In the genomic region with DNA sequence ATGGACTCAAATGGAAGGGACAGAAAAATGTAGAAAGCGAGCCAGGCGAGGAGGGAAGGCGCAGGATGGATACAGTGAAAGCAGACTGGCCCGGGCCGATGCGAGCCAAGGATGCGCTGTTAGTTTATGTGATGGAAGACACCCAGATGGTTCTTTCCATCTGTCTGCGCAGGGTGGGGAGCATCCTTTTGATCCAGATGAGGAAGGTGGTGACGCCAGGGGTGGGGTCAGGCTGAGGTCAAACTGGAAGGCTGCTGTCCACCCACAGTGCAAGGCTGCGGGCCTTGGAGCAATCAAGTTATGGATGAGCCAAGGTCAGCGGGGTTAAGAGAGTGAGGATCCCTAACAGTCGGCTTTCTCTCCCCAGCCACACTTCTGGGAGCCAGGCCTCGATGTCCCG, we compare ENCODE assay signal across 12 mouse cellular contexts. TPM values are rescaled to one million over a fixed set of nuclear protein-coding genes. Genes with fewer than 3 reads are reported as not detected.
DNase-seq lines count a peak whose midpoint lies in the region; ATAC-seq and TF ChIP-seq lines count a peak whose summit lies in the region.
"Had no signal": no experiment of that assay in that cellular context is flagged by ENCODE, and none has a peak within 500 bp of the region (broad histone marks: within the 10 kb centered on the region; RNA-seq: fewer than 3 reads in every experiment).

No protein-coding gene starts in this region.

- no peak overlapping the region for H3K4me2 ChIP-seq in intestine, embryonic 14.5 days (ENCODE audit: low read length)
- H3K4me2 ChIP-seq in intestine, postnatal 0 days (replicated peaks; ENCODE audit: low read depth), result no peak overlapping the region
- H3K4me2 ChIP-seq in CH12.LX (ENCODE audit: insufficient read depth, low read depth, poor library complexity, severe bottlenecking), result 0 out of 2 replicates have a peak overlapping the region, but pooled peaks have one; percentile 2
- H3K4me2 ChIP-seq in liver, embryonic 12.5 days, result no peak overlapping the region
- H3K4me2 ChIP-seq: limb, embryonic 13.5 days had no signal

- 0 out of 2 replicates have a peak, but pooled peaks have one; percentile 25 for ATAC-seq in intestine, embryonic 14.5 days (replicated peaks; ENCODE audit: low FRiP score, low TSS enrichment, low read depth)
- ATAC-seq in intestine, postnatal 0 days, result no peak
- no peak for ATAC-seq in liver, embryonic 12.5 days

- 35% methylated on average over 14 of the region's 14 CpGs for WGBS in intestine, embryonic 14.5 days
- WGBS in intestine, postnatal 0 days, result 61% methylated on average over 14 of the region's 14 CpGs
- 67% methylated on average over 14 of the region's 14 CpGs for WGBS in liver, embryonic 12.5 days (ENCODE audit: insufficient replicate concordance)

- no peaks in the 10 kb centered on the region for H3K79me2 ChIP-seq in CH12.LX (replicated peaks; ENCODE audit: control insufficient read depth, extremely low read depth, insufficient read depth, poor library complexity, severe bottlenecking)

- H3K4me1 ChIP-seq in intestine, embryonic 14.5 days (replicated peaks; ENCODE audit: control insufficient read depth, insufficient read depth, low read length), result 0 out of 2 replicates have a peak, but pooled peaks cover 6% of the 10 kb centered on the region
- H3K4me1 ChIP-seq in intestine, postnatal 0 days (replicated peaks; ENCODE audit: control insufficient read depth, insufficient read depth, low read length), result no peaks in the 10 kb centered on the region
- H3K4me1 ChIP-seq in CH12.LX (ENCODE audit: control insufficient read depth in 1 of 2, insufficient read depth in 2 of 2), result peaks cover 32 to 74% of the 10 kb centered on the region in 2 experiments
- 0 out of 2 replicates have a peak, but pooled peaks cover 3% of the 10 kb centered on the region for H3K4me1 ChIP-seq in liver, embryonic 12.5 days

- no peak for TF ChIP-seq CTCF in intestine, postnatal 0 days (IDR thresholded peaks at IDR 0.05; ENCODE audit: low read depth)
- no peak for TF ChIP-seq CTCF in CH12.LX (conservative IDR thresholded peaks at IDR 0.05 in 1 of 2, IDR thresholded peaks at IDR 0.05 in 1 of 2; ENCODE audit: low read depth in 2 of 2, low read length in 2 of 2)

- H3K9ac ChIP-seq in intestine, embryonic 14.5 days (ENCODE audit: low read length), result no peak overlapping the region
- no peak overlapping the region for H3K9ac ChIP-seq in intestine, postnatal 0 days (ENCODE audit: low read depth, low read length)
- H3K9ac ChIP-seq in CH12.LX (ENCODE audit: insufficient read depth, low read depth), result no peak overlapping the region
- no peak overlapping the region for H3K9ac ChIP-seq in liver, embryonic 12.5 days

- DNase-seq in intestine, embryonic 14.5 days (ENCODE audit: low spot score), result no peak
- DNase-seq in CH12.LX (ENCODE audit: extremely low read depth), result no peak
- peak; percentile 27 for DNase-seq in embryo, embryonic 11 days
- peak; percentile 47 for DNase-seq in lung, postnatal 25 days (ENCODE audit: low spot score)
- no peak for DNase-seq in left cerebral cortex, adult 8-10 months (ENCODE audit: low spot score in 2 of 2)
- no peak for DNase-seq in right cerebral cortex, postnatal 4 days
- DNase-seq: cerebellum, adult 8-10 months; thymus, postnatal 4 days had no signal

- no peaks in the 10 kb centered on the region for H3K36me3 ChIP-seq in intestine, embryonic 14.5 days (ENCODE audit: control insufficient read depth, insufficient read depth, low read length)
- no peaks in the 10 kb centered on the region for H3K36me3 ChIP-seq in intestine, postnatal 0 days (ENCODE audit: control insufficient read depth, insufficient read depth)
- no peaks in the 10 kb centered on the region for H3K36me3 ChIP-seq in CH12.LX (replicated peaks in 1 of 2; ENCODE audit: control insufficient read depth in 1 of 2, insufficient read depth in 1 of 2, low read length in 1 of 2)
- H3K36me3 ChIP-seq in liver, embryonic 12.5 days, result no peaks in the 10 kb centered on the region
- H3K36me3 ChIP-seq: limb, embryonic 13.5 days had no signal

- H3K27ac ChIP-seq in intestine, embryonic 14.5 days (ENCODE audit: low read depth), result no peak overlapping the region
- H3K27ac ChIP-seq in intestine, postnatal 0 days (ENCODE audit: low read depth, low read length), result no peak overlapping the region
- no peak overlapping the region for H3K27ac ChIP-seq in CH12.LX (ENCODE audit: insufficient read depth, low read depth)
- H3K27ac ChIP-seq in liver, embryonic 12.5 days, result no peak overlapping the region
- H3K27ac ChIP-seq: limb, embryonic 13.5 days; macrophage had no signal

- TF ChIP-seq EP300 in CH12.LX (IDR thresholded peaks at IDR 0.05; ENCODE audit: low read length), result no peak

- TF ChIP-seq RAD21 in CH12.LX (IDR thresholded peaks at IDR 0.05; ENCODE audit: low read depth, low read length), result no peak

- in situ Hi-C loops in CH12.LX (cut with MboI; ENCODE audit: low pct_ligation_motif_present, low pct_unique_long_range_greater_than_20kb, low sequenced_read_pairs), result loop anchor here (10.0 kb wide), 1 partner anchor 222 kb away; no protein-coding TSS in a partner anchor

- no peaks in the 10 kb centered on the region for H3K27me3 ChIP-seq in intestine, embryonic 14.5 days (replicated peaks; ENCODE audit: control insufficient read depth, insufficient read depth, low read length)
- H3K27me3 ChIP-seq in intestine, postnatal 0 days (replicated peaks; ENCODE audit: control insufficient read depth, insufficient read depth, low read length), result no peaks in the 10 kb centered on the region
- H3K27me3 ChIP-seq in CH12.LX (replicated peaks), result no peaks in the 10 kb centered on the region
- peaks cover 24% of the 10 kb centered on the region; the same call in 1 of the 2 replicates for H3K27me3 ChIP-seq in liver, embryonic 12.5 days (replicated peaks)
- H3K27me3 ChIP-seq: limb, embryonic 13.5 days had no signal

- no peak overlapping the region for H3K4me3 ChIP-seq in intestine, embryonic 14.5 days (ENCODE audit: low read depth, low read length)
- H3K4me3 ChIP-seq in intestine, postnatal 0 days (ENCODE audit: low read depth, low read length), result no peak overlapping the region
- H3K4me3 ChIP-seq in CH12.LX (replicated peaks in 1 of 3; ENCODE audit: low read depth in 2 of 3, low read length in 2 of 3, poor library complexity in 1 of 3), result no peak overlapping the region
- H3K4me3 ChIP-seq in liver, embryonic 12.5 days, result no peak overlapping the region
- H3K4me3 ChIP-seq: limb, embryonic 13.5 days had no signal

- dilution Hi-C loops in CH12.LX (cut with MboI; ENCODE audit: extremely low pct_ligation_motif_present, extremely low pct_unique_long_range_greater_than_20kb, low sequenced_read_pairs), result no loop called here

- H3K9me3 ChIP-seq in intestine, embryonic 14.5 days (ENCODE audit: control insufficient read depth, low read length), result no peaks in the 10 kb centered on the region
- H3K9me3 ChIP-seq in intestine, postnatal 0 days (ENCODE audit: control insufficient read depth), result no peaks in the 10 kb centered on the region
- no peaks in the 10 kb centered on the region for H3K9me3 ChIP-seq in CH12.LX (replicated peaks; ENCODE audit: low read length)
- no peaks in the 10 kb centered on the region for H3K9me3 ChIP-seq in liver, embryonic 12.5 days (replicated peaks)
- H3K9me3 ChIP-seq: limb, embryonic 13.5 days had no signal

- TF ChIP-seq POLR2A in CH12.LX (IDR thresholded peaks at IDR 0.05; ENCODE audit: low read depth, low read length), result no peak

TF ChIP-seq in CH12.LX, 34 proteins besides CTCF, POLR2A, EP300 and RAD21 (continues in another document):
- TF ChIP-seq TBP (conservative IDR thresholded peaks at IDR 0.05; ENCODE audit: low read depth, low read length), result no peak
- no peak for TF ChIP-seq MAZ (IDR thresholded peaks at IDR 0.05; ENCODE audit: low read depth, low read length)
- no peak for TF ChIP-seq JUND (conservative IDR thresholded peaks at IDR 0.05; ENCODE audit: low read depth, low read length)
- no peak for TF ChIP-seq ZNF384 (IDR thresholded peaks at IDR 0.05; ENCODE audit: low read depth, low read length)
- no peak for TF ChIP-seq KAT2A (IDR thresholded peaks at IDR 0.05; ENCODE audit: insufficient replicate concordance, low read length)
- TF ChIP-seq UBTF (IDR thresholded peaks at IDR 0.05; ENCODE audit: low read depth, low read length), result no peak
- no peak for TF ChIP-seq HCFC1 (IDR thresholded peaks at IDR 0.05; ENCODE audit: low read depth, low read length)
- TF ChIP-seq MAX (IDR thresholded peaks at IDR 0.05; ENCODE audit: low read length), result no peak
- TF ChIP-seq ZMIZ1 (IDR thresholded peaks at IDR 0.05; ENCODE audit: low read depth, low read length), result no peak
- no peak for TF ChIP-seq NELFE (IDR thresholded peaks at IDR 0.05; ENCODE audit: low read depth, low read length)
- no peak for TF ChIP-seq TCF12 (IDR thresholded peaks at IDR 0.05; ENCODE audit: low read depth, low read length)
- no peak for TF ChIP-seq ZKSCAN1 (IDR thresholded peaks at IDR 0.05; ENCODE audit: borderline replicate concordance, low read depth, low read length)

RNA-seq across cellular contexts. Expression of a gene that starts 8.3 kb away (rescaled TPM):
- polyA plus RNA-seq in intestine, embryonic 14.5 days (2014; fragmentation: Nextera tagmentation; extraction: Ambion mirVana), result not detected in 2 replicates
- 10.1 and 11.1 TPM in 2 replicates for polyA plus RNA-seq in intestine, postnatal 0 days (2015; fragmentation: Nextera tagmentation; extraction: Ambion mirVana)
- 3.1 and 9.7 TPM in 2 replicates for total RNA-seq in CH12.LX (2012; rRNA removed)
- not detected in 2 replicates for total RNA-seq in CH12.LX (2014; rRNA removed)
- polyA plus RNA-seq in CH12.LX (2012; ENCODE audit: insufficient read length, low read depth), result 0.90 and 1.6 TPM in 2 replicates
- total RNA-seq in left cerebral cortex, adult 8-10 months (2022), result under 1 TPM in 1 of 4 experiments, not detected in 3; 0.53 TPM
- polyA plus RNA-seq in liver, embryonic 12.5 days (2016; fragmentation: Nextera tagmentation; extraction: Ambion mirVana), result 0.69 and 0.85 TPM in 2 replicates
- polyA plus RNA-seq: limb, embryonic 13.5 days; macrophage had no signal

RNA-seq across cellular contexts. Expression of a gene that starts 13.2 kb away (rescaled TPM):
- polyA plus RNA-seq in intestine, embryonic 14.5 days (2014; fragmentation: Nextera tagmentation; extraction: Ambion mirVana), result 36.6 and 41.1 TPM in 2 replicates
- 9.4 and 9.5 TPM in 2 replicates for polyA plus RNA-seq in intestine, postnatal 0 days (2015; fragmentation: Nextera tagmentation; extraction: Ambion mirVana)
- total RNA-seq in CH12.LX (2012; rRNA removed) (29.1 and 34.2 TPM in 2 replicates), CH12.LX (2014; rRNA removed) (20.9 and 25.7 TPM in 2 replicates)
- 13.2 and 14.9 TPM in 2 replicates for polyA plus RNA-seq in CH12.LX (2012; ENCODE audit: insufficient read length, low read depth)
- 10 to 100 TPM; 26.1 to 35.5 (median 27.9) TPM for total RNA-seq in left cerebral cortex, adult 8-10 months (2022)
- polyA plus RNA-seq in liver, embryonic 12.5 days (2016; fragmentation: Nextera tagmentation; extraction: Ambion mirVana), result 22.4 and 25.4 TPM in 2 replicates

RNA-seq across cellular contexts. Expression of a gene that starts 28.9 kb away (rescaled TPM):
- polyA plus RNA-seq in intestine, embryonic 14.5 days (2014; fragmentation: Nextera tagmentation; extraction: Ambion mirVana), result 19.8 and 26.4 TPM in 2 replicates
- polyA plus RNA-seq in intestine, postnatal 0 days (2015; fragmentation: Nextera tagmentation; extraction: Ambion mirVana), result 4.7 and 6.1 TPM in 2 replicates
- 156 and 207 TPM in 2 replicates for total RNA-seq in CH12.LX (2012; rRNA removed)
- 110 and 119 TPM in 2 replicates for total RNA-seq in CH12.LX (2014; rRNA removed)
- 235 and 291 TPM in 2 replicates for polyA plus RNA-seq in CH12.LX (2012; ENCODE audit: insufficient read length, low read depth)
- total RNA-seq in left cerebral cortex, adult 8-10 months (2022), result 10 to 100 TPM; 57.0 to 73.5 (median 61.5) TPM
- polyA plus RNA-seq in liver, embryonic 12.5 days (2016; fragmentation: Nextera tagmentation; extraction: Ambion mirVana), result 52.6 and 58.9 TPM in 2 replicates

Comparison
In these comparisons a context has a peak if more than half of its experiments do, and no peak if none do; other contexts are left out.
1. DNase-seq: peak in embryo, embryonic 11 days (single experiment) and lung, postnatal 25 days (single experiment); none in intestine, embryonic 14.5 days (single experiment), CH12.LX (single experiment), left cerebral cortex, adult 8-10 months (0 of 2) and right cerebral cortex, postnatal 4 days (single experiment).